ENCODE assay signal across 14 mouse cellular contexts in genomic region chr11:3723910-3724309, GRCm38 (mm10).
A peak's percentile ranks its signal among the peaks of the same experiment; 100 is the strongest.
DNase-seq lines count a peak whose midpoint lies in the region; ATAC-seq and TF ChIP-seq lines count a peak whose summit lies in the region.
"Had no signal": no experiment of that assay in that cellular context is flagged by ENCODE, and none has a peak within 500 bp of the region (broad histone marks: within the 10 kb centered on the region; RNA-seq: fewer than 3 reads in every experiment).

No protein-coding gene starts in this region.

- H3K27ac ChIP-seq in forebrain, embryonic 15.5 days (replicated peaks) = peak overlapping the region; percentile 36; the same call in 1 of the 2 replicates
- H3K27ac ChIP-seq in forebrain, embryonic 12.5 days = no peak overlapping the region
- H3K27ac ChIP-seq in layer of hippocampus, adult 2 months = peak overlapping the region; percentile 67; the same call in 1 of the 2 replicates
- H3K27ac ChIP-seq in olfactory bulb, adult 2 months (ENCODE audit: insufficient read depth, low read depth, low read length) = 0 out of 2 replicates have a peak overlapping the region, but pooled peaks have one; percentile 25
- H3K27ac ChIP-seq: heart, adult 2 months; lung, embryonic 15.5 days had no signal

- DNase-seq in layer of hippocampus, adult 2 months (ENCODE audit: low spot score in 2 of 2) = peak; percentile 46 to 47
- no peak for DNase-seq in layer of hippocampus, postnatal 10 days (ENCODE audit: low spot score in 2 of 2)
- peak; percentile 72 for DNase-seq in cerebellum, adult 8-10 months
- no peak for DNase-seq in T-cell, adult 2 months (ENCODE audit: low spot score)
- no peak for DNase-seq in gastrocnemius, postnatal 14 days
- DNase-seq: adrenal gland, postnatal 10 days; heart, adult 2 months; kidney, adult 8-10 months had no signal

- no peak overlapping the region for H3K4me3 ChIP-seq in forebrain, embryonic 15.5 days
- no peak overlapping the region for H3K4me3 ChIP-seq in forebrain, embryonic 12.5 days (replicated peaks)
- H3K4me3 ChIP-seq in layer of hippocampus, adult 2 months = no peak overlapping the region
- no peak overlapping the region for H3K4me3 ChIP-seq in olfactory bulb, adult 2 months (ENCODE audit: insufficient read depth, low read depth, low read length)
- H3K4me3 ChIP-seq: heart, adult 2 months; lung, embryonic 15.5 days; megakaryocyte, embryonic 14.5 days had no signal

- intact Hi-C loops in gastrocnemius, postnatal 14 days (cut with DNase I; ENCODE audit: low total_unique reads) = no loop called here

- no peak for ATAC-seq in forebrain, embryonic 15.5 days (replicated peaks)
- no peak for ATAC-seq in forebrain, embryonic 12.5 days (ENCODE audit: low FRiP score)

- WGBS in forebrain, embryonic 15.5 days = 47% methylated on average over 4 of the region's 4 CpGs
- 65% methylated on average over 4 of the region's 4 CpGs for WGBS in forebrain, embryonic 12.5 days
- 22% methylated on average over 4 of the region's 4 CpGs for whole genome bisulfite sequencing in olfactory bulb, adult 2 months

- H3K9me3 ChIP-seq in forebrain, embryonic 15.5 days = no peaks in the 10 kb centered on the region
- H3K9me3 ChIP-seq in forebrain, embryonic 12.5 days = no peaks in the 10 kb centered on the region
- H3K9me3 ChIP-seq: lung, embryonic 15.5 days; megakaryocyte, embryonic 14.5 days had no signal

- no peak for TF ChIP-seq POLR2A in olfactory bulb, adult 2 months (IDR thresholded peaks at IDR 0.05; ENCODE audit: insufficient read depth, low read depth, low read length)

- H3K27me3 ChIP-seq in forebrain, embryonic 15.5 days = no peaks in the 10 kb centered on the region
- H3K27me3 ChIP-seq in forebrain, embryonic 12.5 days = no peaks in the 10 kb centered on the region
- H3K27me3 ChIP-seq: lung, embryonic 15.5 days had no signal

- no peaks in the 10 kb centered on the region for H3K36me3 ChIP-seq in forebrain, embryonic 15.5 days
- H3K36me3 ChIP-seq in forebrain, embryonic 12.5 days (replicated peaks) = no peaks in the 10 kb centered on the region
- H3K36me3 ChIP-seq: lung, embryonic 15.5 days had no signal

- peaks cover 32% of the 10 kb centered on the region for H3K4me1 ChIP-seq in forebrain, embryonic 15.5 days
- H3K4me1 ChIP-seq in forebrain, embryonic 12.5 days = peaks cover 17% of the 10 kb centered on the region; the same call in 1 of the 2 replicates
- H3K4me1 ChIP-seq in olfactory bulb, adult 2 months (ENCODE audit: control insufficient read depth, insufficient read depth, low read length) = peaks cover 45% of the 10 kb centered on the region
- H3K4me1 ChIP-seq: lung, embryonic 15.5 days had no signal

- H3K9ac ChIP-seq in forebrain, embryonic 15.5 days (replicated peaks) = no peak overlapping the region
- H3K9ac ChIP-seq in forebrain, embryonic 12.5 days = no peak overlapping the region
- H3K9ac ChIP-seq: hindbrain, embryonic 14.5 days; lung, embryonic 15.5 days had no signal

- TF ChIP-seq CTCF in layer of hippocampus, adult 2 months (conservative IDR thresholded peaks at IDR 0.05) = no peak
- no peak for TF ChIP-seq CTCF in olfactory bulb, adult 2 months (IDR thresholded peaks at IDR 0.05; ENCODE audit: insufficient read depth, low read depth, low read length)

- H3K4me2 ChIP-seq in forebrain, embryonic 15.5 days (replicated peaks) = no peak overlapping the region
- H3K4me2 ChIP-seq in forebrain, embryonic 12.5 days = no peak overlapping the region
- H3K4me2 ChIP-seq: hindbrain, embryonic 14.5 days; lung, embryonic 15.5 days had no signal

Comparison
In these comparisons a context has a peak if more than half of its experiments do, and no peak if none do; other contexts are left out.
1. DNase-seq: peak in layer of hippocampus, adult 2 months (2 of 2) and cerebellum, adult 8-10 months (single experiment); none in layer of hippocampus, postnatal 10 days (0 of 2), T-cell, adult 2 months (single experiment) and gastrocnemius, postnatal 14 days (single experiment).